Mouse (Mus musculus): ENCODE measurements around the gene Cacnb3.

The Cacnb3 gene

GRCm38 (mm10) chr15:98609331-98610130 lies 21.1 kb upstream of the Cacnb3 start, which contains the start of gene Adcy6:
Gene Adcy6 (minus strand): TSS chr15:98610076.
- peak; percentile 67 for DNase-seq (ENCODE audit: low read depth, low spot score)

- DNase-seq (ENCODE audit: low read depth, low spot score) = no peak
Measured at GRCm38 (mm10) chr15:98610131-98610633, 20.5 kb upstream of the Cacnb3 start.

- no peak for DNase-seq (ENCODE audit: low read depth, low spot score)
Measured at GRCm38 (mm10) chr15:98612229-98612628, 18.4 kb upstream of the Cacnb3 start.

GRCm38 (mm10) chr15:98614551-98614950 lies 16.1 kb upstream of the Cacnb3 start:
- DNase-seq (ENCODE audit: low read depth, low spot score) = no peak

GRCm38 (mm10) chr15:98614971-98615370 lies 15.7 kb upstream of the Cacnb3 start:
- DNase-seq (ENCODE audit: low read depth, low spot score) = no peak

- DNase-seq (ENCODE audit: low read depth, low spot score) = no peak
Measured at GRCm38 (mm10) chr15:98615751-98616150, 14.9 kb upstream of the Cacnb3 start.

- DNase-seq (ENCODE audit: low read depth, low spot score) = no peak
Measured at GRCm38 (mm10) chr15:98616362-98617175, 14.1 kb upstream of the Cacnb3 start.

GRCm38 (mm10) chr15:98617176-98617537 lies 13.5 kb upstream of the Cacnb3 start:
- peak; percentile 72 for DNase-seq (ENCODE audit: low read depth, low spot score)

- DNase-seq (ENCODE audit: low read depth, low spot score) = peak; percentile 43
Measured at GRCm38 (mm10) chr15:98622199-98622598, 8.4 kb upstream of the Cacnb3 start.

- DNase-seq (ENCODE audit: low read depth, low spot score) = no peak
Measured at GRCm38 (mm10) chr15:98622721-98623120, 7.9 kb upstream of the Cacnb3 start.

GRCm38 (mm10) chr15:98623361-98623821 lies 7.2 kb upstream of the Cacnb3 start:
- DNase-seq (ENCODE audit: low read depth, low spot score) = peak; percentile 46

- no peak for DNase-seq (ENCODE audit: low read depth, low spot score)
Measured at GRCm38 (mm10) chr15:98626078-98626477, 4.6 kb upstream of the Cacnb3 start.

GRCm38 (mm10) chr15:98626487-98627212 lies 4.0 kb upstream of the Cacnb3 start:
- no peak for DNase-seq (ENCODE audit: low read depth, low spot score)

GRCm38 (mm10) chr15:98628589-98629254 lies 1.9 kb upstream of the Cacnb3 start:
- peak; percentile 46 for DNase-seq (ENCODE audit: low read depth, low spot score)

- no peak for DNase-seq (ENCODE audit: low read depth, low spot score)
Measured at GRCm38 (mm10) chr15:98629464-98629863, 1.2 kb upstream of the Cacnb3 start.

- peak; percentile 88 for DNase-seq (ENCODE audit: low read depth, low spot score)
Measured at GRCm38 (mm10) chr15:98631493-98631892, 853 bp downstream of the Cacnb3 start.

GRCm38 (mm10) chr15:98632107-98632744 lies 1.6 kb downstream of the Cacnb3 start:
- DNase-seq (ENCODE audit: low read depth, low spot score) = peak; percentile 22

- peak; percentile 31 for DNase-seq (ENCODE audit: low read depth, low spot score)
Measured at GRCm38 (mm10) chr15:98632921-98633320, 2.3 kb downstream of the Cacnb3 start.

- peak; percentile 49 for DNase-seq (ENCODE audit: low read depth, low spot score)
Measured at GRCm38 (mm10) chr15:98633822-98634470, 3.3 kb downstream of the Cacnb3 start.

GRCm38 (mm10) chr15:98634541-98635081 lies 4.0 kb downstream of the Cacnb3 start:
- DNase-seq (ENCODE audit: low read depth, low spot score) = peak; percentile 73
